Comparison of ENCODE assay signal across 8 mouse cellular contexts in genomic region chr8:60859605-60860004, GRCm38 (mm10). TPM values are rescaled to one million over a fixed set of nuclear protein-coding genes. Genes with fewer than 3 reads are reported as not detected.
DNase-seq lines count a peak whose midpoint lies in the region; ATAC-seq lines count a peak whose summit lies in the region.

No protein-coding gene starts in this region.

- DNase-seq in layer of hippocampus, adult 18-20 months (ENCODE audit: low spot score in 2 of 2), result peak; percentile 44 to 64
- no peak for DNase-seq in layer of hippocampus, postnatal 25 days (ENCODE audit: extremely low spot score in 1 of 2, low spot score in 1 of 2)
- DNase-seq in NIH3T3 (ENCODE audit: low read depth), result peak; percentile 78
- no peak for DNase-seq in cerebellum, postnatal 36 days
- DNase-seq in midbrain, embryonic 10.5 days (ENCODE audit: low spot score), result no peak
- no peak for DNase-seq in retina, embryonic 14.5 days (ENCODE audit: low spot score)

- no peaks in the 10 kb centered on the region for H3K9me3 ChIP-seq in midbrain, embryonic 10.5 days (replicated peaks)

- 86% methylated on average over 9 of the region's 9 CpGs for WGBS in midbrain, embryonic 10.5 days

- no peak overlapping the region for H3K27ac ChIP-seq in midbrain, embryonic 10.5 days (replicated peaks)

- H3K27me3 ChIP-seq in midbrain, embryonic 10.5 days (ENCODE audit: low read depth, poor library complexity, severe bottlenecking), result no peaks in the 10 kb centered on the region

- no peaks in the 10 kb centered on the region for H3K4me1 ChIP-seq in midbrain, embryonic 10.5 days

- no peaks in the 10 kb centered on the region for H3K36me3 ChIP-seq in midbrain, embryonic 10.5 days

- peak; percentile 99 for ATAC-seq in frontal cortex, adult (ENCODE audit: low TSS enrichment)
- peak; percentile 96 for ATAC-seq in megakaryocyte progenitor cell, adult 5-6 weeks (replicated peaks; ENCODE audit: poor library complexity)

- no peak overlapping the region for H3K4me3 ChIP-seq in midbrain, embryonic 10.5 days

RNA-seq across cellular contexts. Expression of gene Hpf1, which starts 30.6 kb away (rescaled TPM):
- total RNA-seq in layer of hippocampus, adult 18-20 months (2021), result 10 to 100 TPM; 50.4 to 52.1 TPM
- total RNA-seq in layer of hippocampus, postnatal 25 days (2021), result 10 to 100 TPM; 46.2 to 47.6 TPM
- total RNA-seq in megakaryocyte progenitor cell, adult 5-6 weeks (2015), result 171 and 186 TPM in 2 replicates
- total RNA-seq in megakaryocyte progenitor cell, adult 5-6 weeks (2017), result 124 and 138 TPM in 2 replicates
- polyA plus RNA-seq in midbrain, embryonic 10.5 days (2016; fragmentation: Nextera tagmentation; extraction: Ambion mirVana), result 123 and 140 TPM in 2 replicates

Comparison
In these comparisons a context has a peak if more than half of its experiments do, and no peak if none do; other contexts are left out.
1. DNase-seq: peak in layer of hippocampus, adult 18-20 months (2 of 2) and NIH3T3 (single experiment); none in layer of hippocampus, postnatal 25 days (0 of 2), cerebellum, postnatal 36 days (0 of 2), midbrain, embryonic 10.5 days (single experiment) and retina, embryonic 14.5 days (single experiment).